Mouse (Mus musculus) kidney, adult 2 months (tissue): ENCODE measurements around the gene Madcam1. TPM values are rescaled to one million over a fixed set of nuclear protein-coding genes. Genes with fewer than 3 reads are reported as not detected.
A peak's percentile ranks its signal among the peaks of the same experiment; 100 is the strongest.

Source experiments
- DNase-seq: peaks from one replicate; pipeline ENCODE4 v3.0.0; 2021
- H3K27ac ChIP-seq: fragments of 200-500 bp; 2 replicates; pipeline ENCODE4 v1.5.1; 2012; ENCODE audit warnings: low read depth, low read length, control low read depth, inconsistent platforms; ENCODE audit not compliant: insufficient read depth
- H3K27me3 ChIP-seq: fragments of 200-500 bp; replicated peaks from 2 replicates; pipeline ENCODE4 v1.6.1; 2012; ENCODE audit warnings: mild to moderate bottlenecking, moderate library complexity, low read length, inconsistent platforms; ENCODE audit not compliant: control insufficient read depth, insufficient read depth
- H3K36me3 ChIP-seq: fragments of 200-500 bp; 2 replicates; pipeline ENCODE4 v1.6.1; 2012; ENCODE audit warnings: mild to moderate bottlenecking, moderate library complexity, low read length, inconsistent platforms; ENCODE audit not compliant: control insufficient read depth, insufficient read depth
- H3K4me1 ChIP-seq: fragments of 200-500 bp; 2 replicates; pipeline ENCODE4 v1.6.1; 2011; ENCODE audit warnings: low read length; ENCODE audit not compliant: control insufficient read depth, insufficient read depth
- H3K4me3 ChIP-seq: fragments of 200-500 bp; 2 replicates; pipeline ENCODE4 v1.5.1; 2011; ENCODE audit warnings: mild to moderate bottlenecking, low read depth, low read length, control low read depth; ENCODE audit not compliant: insufficient read depth
- CTCF ChIP-seq: fragments of 200-500 bp; conservative IDR thresholded peaks from 2 replicates; pipeline ENCODE4 v1.5.1; 2011; ENCODE audit warnings: low read depth, mild to moderate bottlenecking, control low read depth, low read length, moderate library complexity, mixed read lengths; ENCODE audit not compliant: insufficient read depth, insufficient read length
- POLR2A ChIP-seq: fragments of 200-500 bp; IDR thresholded peaks from one replicate; pipeline ENCODE4 v1.6.1; 2011; ENCODE audit warnings: low read depth, low read length, control low read depth
- WGBS: fragments of 180-500 bp; shearing (Covaris S2); methylation state at CpG from one replicate; pipeline ENCODE4 v1.1.7; 2018; 5-methylcytosine and 5-hydroxymethylcytosine counted together
- polyA plus RNA-seq: library from polyadenylated mRNA; depleted of rRNA; stranded (reverse); fragments of >200 nt; gene quantifications from 2 replicates; pipeline ENCODE4 v1.2.3, GENCODE M21; 2012

Madcam1 gene
- polyA plus RNA-seq, 1 experiment: 0.44 TPM

- Histone ChIP-seq H3K27me3 (no peaks in the 10 kb centered on the region), H3K36me3 (no peaks in the 10 kb centered on the region), H3K27ac (no peak overlapping the region), H3K4me1 (peaks cover 10% of the 10 kb centered on the region; the same call in 1 of the 2 replicates), H3K4me3 (peak overlapping the region; percentile 90)
- 43% methylated on average over 6 of the region's 6 CpGs for WGBS
- no peak for TF ChIP-seq POLR2A
- no peak for TF ChIP-seq CTCF
- peak; percentile 58 for DNase-seq
Measured at GRCm38 (mm10) chr10:79683726-79684640, 19.6 kb downstream of the Madcam1 start.

- Histone ChIP-seq H3K36me3 (no peaks in the 10 kb centered on the region), H3K27me3 (no peaks in the 10 kb centered on the region), H3K4me1 (peaks cover 10% of the 10 kb centered on the region; the same call in 1 of the 2 replicates), H3K27ac (no peak overlapping the region), H3K4me3 (no peak overlapping the region)
- no peak for DNase-seq
- TF ChIP-seq CTCF (no peak), POLR2A (no peak)
- 90% methylated on average over 25 of the region's 25 CpGs for WGBS
Measured at GRCm38 (mm10) chr10:79684770-79685600, 20.6 kb downstream of the Madcam1 start.

GRCm38 (mm10) chr10:79686219-79686618 is 21.9 kb downstream of the Madcam1 start:
- H3K36me3 ChIP-seq: no peaks in the 10 kb centered on the region
- H3K4me1 ChIP-seq: peaks cover 10% of the 10 kb centered on the region; the same call in 1 of the 2 replicates
- 91% methylated on average over 2 of the region's 2 CpGs for WGBS
- no peak for DNase-seq
- H3K4me3 ChIP-seq: no peak overlapping the region
- no peaks in the 10 kb centered on the region for H3K27me3 ChIP-seq
- TF ChIP-seq CTCF (no peak), POLR2A (no peak)
- H3K27ac ChIP-seq: no peak overlapping the region

- DNase-seq: no peak
- WGBS: 84% methylated on average over 1 of the region's 1 CpGs
- TF ChIP-seq CTCF (no peak), POLR2A (no peak)
- Histone ChIP-seq H3K27ac (no peak overlapping the region), H3K36me3 (no peaks in the 10 kb centered on the region), H3K27me3 (no peaks in the 10 kb centered on the region), H3K4me3 (no peak overlapping the region), H3K4me1 (peaks cover 10% of the 10 kb centered on the region; the same call in 1 of the 2 replicates)
Measured at GRCm38 (mm10) chr10:79686691-79687090, 22.3 kb downstream of the Madcam1 start.

GRCm38 (mm10) chr10:79687513-79687912 is 23.2 kb downstream of the Madcam1 start:
- Histone ChIP-seq H3K4me1 (peaks cover 10% of the 10 kb centered on the region; the same call in 1 of the 2 replicates), H3K27me3 (no peaks in the 10 kb centered on the region), H3K4me3 (no peak overlapping the region), H3K27ac (no peak overlapping the region), H3K36me3 (no peaks in the 10 kb centered on the region)
- TF ChIP-seq POLR2A: no peak
- no peak for TF ChIP-seq CTCF
- 92% methylated on average over 6 of the region's 6 CpGs for WGBS
- DNase-seq: no peak

GRCm38 (mm10) chr10:79688720-79689119 is 24.4 kb downstream of the Madcam1 start, which contains the start of gene Gzmm:
Gene Gzmm (plus strand): TSS chr10:79689020.
- H3K27me3 ChIP-seq: no peaks in the 10 kb centered on the region
- no peak within 1 kb of the TSS for H3K4me3 ChIP-seq
- WGBS: 79% methylated on average over 4 of the region's 4 CpGs
- TF ChIP-seq CTCF (no peak), POLR2A (no peak)
- H3K27ac ChIP-seq: no peak within 1 kb of the TSS
- no peaks in the 10 kb centered on the region for H3K36me3 ChIP-seq
- no peak for DNase-seq
- H3K4me1 ChIP-seq: peaks cover 3% of the 10 kb centered on the region; the same call in 1 of the 2 replicates
